Mouse (Mus musculus) liver, adult 2 months (tissue): ENCODE data around the gene Nrxn3.

ENCODE experiments used
- CTCF ChIP-seq: fragments of 200-500 bp; IDR thresholded peaks from 2 replicates; pipeline ENCODE4 v1.5.1; 2011; ENCODE audit warnings: low read depth, low read length, control low read depth
- POLR2A ChIP-seq: fragments of 200-500 bp; IDR thresholded peaks from 2 replicates; pipeline ENCODE4 v1.6.1; 2011; ENCODE audit warnings: low read length, control low read depth; ENCODE audit not compliant: insufficient read depth; ENCODE audit errors: extremely low read depth

DNA sequence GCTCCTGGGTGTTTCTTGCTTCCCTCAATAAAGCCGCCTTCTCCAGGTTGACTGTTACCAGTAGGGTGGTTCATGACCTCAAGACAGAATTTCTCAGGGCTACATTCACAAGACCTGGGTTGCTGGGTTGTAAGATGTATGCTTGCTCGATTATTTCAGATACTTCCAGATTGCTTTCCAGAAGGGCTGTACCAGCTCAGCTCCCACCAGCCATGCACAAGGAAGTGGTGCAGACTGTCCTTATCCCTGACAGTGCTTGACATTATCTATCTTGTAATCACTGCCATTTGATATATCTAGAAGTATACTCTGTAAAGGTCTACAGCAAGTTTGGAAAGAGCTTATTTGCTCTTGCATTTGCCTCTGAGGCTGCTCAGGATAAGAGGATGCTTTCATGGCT, 374.9 kb downstream of the Nrxn3 start:
- TF ChIP-seq POLR2A (no peak), CTCF (no peak)
